Mouse (Mus musculus): ENCODE results near the gene Cdipt. TPM values are rescaled to one million over a fixed set of nuclear protein-coding genes. Genes with fewer than 3 reads are reported as not detected.

Cdipt gene
- total RNA-seq, 2 experiments from 2014 or later, result 73.8 to 82.0 TPM

- intact Hi-C loops (cut with DNase I), result no loop called here
Observed at GRCm38 (mm10) chr7:127022528-127023271, 47.0 kb downstream of the Cdipt start.

GRCm38 (mm10) chr7:127023272-127023691, 47.6 kb downstream of the Cdipt start:
- peak in 1 of 2 experiments; percentile 24 for DNase-seq
- intact Hi-C loops (cut with DNase I), result no loop called here

More at GRCm38 (mm10) chr7:127022528-127023271, 47.0 kb downstream of the Cdipt start:
- no peak for DNase-seq

- DNase-seq, result peak in 1 of 2 experiments; percentile 19
- intact Hi-C loops (cut with DNase I), result no loop called here
Observed at GRCm38 (mm10) chr7:127023896-127024690, 48.4 kb downstream of the Cdipt start.

- intact Hi-C loops (cut with DNase I), result loop anchor here (5.0 kb wide), 2 partner anchors 77 to 203 kb away; no protein-coding TSS in a partner anchor
- peak; percentile 87 to 89 for DNase-seq
Observed at GRCm38 (mm10) chr7:127024755-127025555, 49.2 kb downstream of the Cdipt start.

GRCm38 (mm10) chr7:127025556-127026160, 49.9 kb downstream of the Cdipt start:
- intact Hi-C loops (cut with DNase I), result loop anchor here (5.0 kb wide), 2 partner anchors 77 to 203 kb away; no protein-coding TSS in a partner anchor
- peak; percentile 57 to 59 for DNase-seq

GRCm38 (mm10) chr7:127026161-127026600, 50.5 kb downstream of the Cdipt start:
- DNase-seq, result peak; percentile 77 to 82
- intact Hi-C loops (cut with DNase I), result loop anchor here (5.0 kb wide), 2 partner anchors 76 to 204 kb away; no protein-coding TSS in a partner anchor

GRCm38 (mm10) chr7:127026616-127026983, 50.9 kb downstream of the Cdipt start:
- intact Hi-C loops (cut with DNase I), result loop anchor here (5.0 kb wide), 2 partner anchors 76 to 204 kb away; no protein-coding TSS in a partner anchor
- DNase-seq, result no peak

GRCm38 (mm10) chr7:127026984-127027726, 51.4 kb downstream of the Cdipt start, which contains the start of gene Maz:
Maz (minus strand) TSS chr7:127027037.
- intact Hi-C loops (cut with DNase I), result loop anchor here (5.0 kb wide), 2 partner anchors 75 to 205 kb away; no protein-coding TSS in a partner anchor

GRCm38 (mm10) chr7:127027885-127028284, 52.2 kb downstream of the Cdipt start:
- DNase-seq, result no peak
- intact Hi-C loops (cut with DNase I), result loop anchor here (5.0 kb wide), 2 partner anchors 74 to 206 kb away; no protein-coding TSS in a partner anchor

More at GRCm38 (mm10) chr7:127026984-127027726, 51.4 kb downstream of the Cdipt start, which contains the start of gene Maz:
- DNase-seq, result peak; percentile 100

Other genes with a start within 250 kb of the Cdipt start
- 100 to 1,000 TPM in 1 of 2 experiments, 10 to 100 TPM in 1; 97.7 to 103 TPM for gene Mapk3, start 216.3 kb upstream of the Cdipt start, total RNA-seq (2021)
- 1 to 10 TPM; 3.6 to 4.6 TPM for gene Gdpd3, start 209.6 kb upstream of the Cdipt start, total RNA-seq (2021)
- gene Ypel3, start 199.0 kb upstream of the Cdipt start, total RNA-seq (2021), result 10 to 100 TPM; 61.9 to 71.7 TPM
- under 1 TPM; 0.29 to 0.35 TPM for gene Tbx6, start 194.4 kb upstream of the Cdipt start, total RNA-seq (2021)
- gene Ppp4c, start 183.4 kb upstream of the Cdipt start, total RNA-seq (2021), result 10 to 100 TPM; 53.2 to 58.2 TPM
- 10 to 100 TPM; 10.1 to 11.0 TPM for gene Fam57b, start 178.2 kb upstream of the Cdipt start, total RNA-seq (2021)
- not detected for gene 4930451I11Rik, start 144.3 kb upstream of the Cdipt start, total RNA-seq (2021)
- gene Doc2a, start 128.5 kb upstream of the Cdipt start, total RNA-seq (2021), result not detected
- gene Hirip3, start 113.9 kb upstream of the Cdipt start, total RNA-seq (2021), result 10 to 100 TPM; 10.3 to 13.8 TPM
- 10 to 100 TPM; 23.8 to 30.0 TPM for gene Ino80e, start 113.5 kb upstream of the Cdipt start, total RNA-seq (2021)
- gene Taok2, start 91.2 kb upstream of the Cdipt start, total RNA-seq (2021), result 10 to 100 TPM; 65.6 to 65.7 TPM
- 10 to 100 TPM; 16.3 to 17.6 TPM for gene Tmem219, start 53.0 kb upstream of the Cdipt start, total RNA-seq (2021)
- 1 to 10 TPM; 7.7 to 9.7 TPM for gene Kctd13, start 47.0 kb upstream of the Cdipt start, total RNA-seq (2021)
- not detected for gene Asphd1, start 26.3 kb upstream of the Cdipt start, total RNA-seq (2021)
- 10 to 100 TPM; 23.3 to 30.4 TPM for gene Sez6l2, start 25.4 kb upstream of the Cdipt start, total RNA-seq (2021)
- gene Cdiptos, start 184 bp downstream of the Cdipt start, total RNA-seq (2021), result under 1 TPM; 0.47 to 0.84 TPM
- gene Mvp, start 38.7 kb downstream of the Cdipt start, total RNA-seq (2021), result 10 to 100 TPM; 45.3 to 50.1 TPM
- not detected for gene Pagr1b, start 40.6 kb downstream of the Cdipt start, total RNA-seq (2021)
- 10 to 100 TPM in 1 of 2 experiments, 1 to 10 TPM in 1; 6.4 to 19.6 TPM for gene Pagr1a, start 41.4 kb downstream of the Cdipt start, total RNA-seq (2021)
- 10 to 100 TPM; 19.0 to 27.2 TPM for gene Gm42742, start 45.2 kb downstream of the Cdipt start, total RNA-seq (2021)
- gene Prrt2, start 45.3 kb downstream of the Cdipt start, total RNA-seq (2021), result 1 to 10 TPM; 1.0 to 2.3 TPM
- gene Maz, start 51.1 kb downstream of the Cdipt start, total RNA-seq (2021), result 100 to 1,000 TPM; 106 to 113 TPM
- gene Kif22, start 66.6 kb downstream of the Cdipt start, total RNA-seq (2021), result 10 to 100 TPM; 15.3 to 17.6 TPM
- not detected for gene Zg16, start 111.4 kb downstream of the Cdipt start, total RNA-seq (2021)
- 1 to 10 TPM in 1 of 2 experiments, under 1 TPM in 1; 0.94 to 1.5 TPM for gene AI467606, start 115.4 kb downstream of the Cdipt start, total RNA-seq (2021)
- gene Qprt, start 146.3 kb downstream of the Cdipt start, total RNA-seq (2021), result under 1 TPM in 1 of 2 experiments, not detected in 1; 0.29 TPM
- gene Spn, start 161.9 kb downstream of the Cdipt start, total RNA-seq (2021), result under 1 TPM; 0.72 to 0.84 TPM
- 10 to 100 TPM; 46.8 to 49.2 TPM for gene Cd2bp2, start 220.1 kb downstream of the Cdipt start, total RNA-seq (2021)
- 10 to 100 TPM; 35.3 to 37.2 TPM for gene Tbc1d10b, start 232.6 kb downstream of the Cdipt start, total RNA-seq (2021)
- 1 to 10 TPM; 1.7 to 2.5 TPM for gene Mylpf, start 233.0 kb downstream of the Cdipt start, total RNA-seq (2021)

All from heart, postnatal 10 days (tissue).